Mouse (Mus musculus): ENCODE data around the gene Ankrd13a.
A peak's percentile ranks its signal among the peaks of the same experiment; 100 is the strongest.

Ankrd13a gene

DNA sequence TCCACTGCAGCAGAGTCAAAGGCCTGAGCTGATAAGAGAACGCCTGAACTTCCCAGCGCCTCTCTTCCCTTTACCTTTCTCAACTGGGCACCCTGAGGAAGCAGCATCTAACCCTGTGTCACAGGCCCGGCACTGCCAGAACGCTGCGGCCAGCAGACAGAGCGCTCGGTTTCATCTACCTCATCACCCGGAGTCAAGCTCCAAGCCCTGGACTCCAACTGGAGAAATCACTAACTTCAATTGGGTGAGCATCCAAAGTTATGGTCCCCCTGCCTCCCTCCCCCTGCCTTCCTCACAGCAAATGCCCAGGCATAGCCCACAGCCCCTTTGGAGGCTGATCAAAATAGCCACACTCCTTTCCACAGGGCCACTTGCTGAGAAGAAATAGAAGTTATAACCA lies 7.8 kb upstream of the Ankrd13a start:
- DNase-seq (ENCODE audit: low spot score in 2 of 2), result no peak

DNA sequence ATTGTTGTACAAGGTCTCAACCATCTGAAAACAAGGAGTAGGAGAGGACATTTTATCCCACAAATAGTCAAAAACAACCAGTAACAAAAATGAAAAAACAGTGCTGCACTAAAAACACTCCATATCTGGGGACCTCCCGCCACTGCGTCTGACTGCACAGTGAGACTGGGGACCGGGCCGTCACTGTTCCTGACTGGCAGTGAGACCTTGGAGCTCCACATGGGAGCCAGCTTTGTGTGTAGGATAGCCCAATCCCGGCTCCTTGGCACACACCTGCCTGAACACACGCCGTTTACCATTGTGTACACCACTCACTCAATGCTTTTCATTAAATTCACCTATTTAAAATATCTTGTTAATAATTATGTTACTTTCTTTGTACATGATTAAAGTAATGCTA lies 7.3 kb upstream of the Ankrd13a start:
- DNase-seq (ENCODE audit: low spot score in 2 of 2), result no peak

DNA sequence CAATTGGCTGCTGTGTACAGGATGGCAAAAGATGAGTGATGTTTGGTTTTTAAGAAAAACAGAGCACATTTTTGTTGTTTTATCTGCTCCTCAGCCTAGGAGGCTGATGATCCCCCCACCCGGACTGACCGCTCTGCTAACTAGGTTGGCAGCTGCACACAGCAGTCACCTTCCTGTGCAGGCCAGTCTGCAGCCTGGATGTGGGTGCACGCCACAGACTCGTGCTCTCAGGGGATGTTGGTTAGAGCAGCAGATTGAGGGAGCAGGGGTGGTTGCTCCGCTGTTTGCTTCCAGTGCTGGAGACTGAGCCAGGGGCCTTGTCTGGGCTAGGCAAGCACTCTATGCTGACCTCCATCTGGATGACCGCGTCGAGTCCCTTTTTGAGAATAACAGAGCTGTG lies 4.7 kb upstream of the Ankrd13a start:
- no peak for DNase-seq (ENCODE audit: low spot score in 2 of 2)

DNA sequence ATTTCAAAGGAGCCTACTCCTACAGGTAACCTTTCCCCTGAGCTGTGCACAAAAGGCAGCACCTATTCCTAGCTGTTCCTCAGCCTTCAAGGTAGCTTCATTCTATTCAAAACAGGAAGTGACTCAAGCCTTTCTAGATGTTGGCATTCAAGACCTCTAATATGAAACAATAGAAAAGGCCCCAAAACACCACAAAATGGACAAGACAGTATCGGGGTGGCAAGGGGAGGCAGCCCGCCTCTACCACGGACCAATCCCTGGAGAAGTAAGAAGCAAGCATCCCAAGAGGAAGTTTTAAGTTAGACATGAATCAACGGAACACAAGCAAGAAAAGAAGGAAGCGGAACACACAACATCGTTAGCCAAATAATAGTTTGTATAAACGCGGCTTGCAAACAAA lies 2.7 kb upstream of the Ankrd13a start:
- peak in 1 of 2 experiments; percentile 16 for DNase-seq (ENCODE audit: low spot score in 2 of 2)

DNA sequence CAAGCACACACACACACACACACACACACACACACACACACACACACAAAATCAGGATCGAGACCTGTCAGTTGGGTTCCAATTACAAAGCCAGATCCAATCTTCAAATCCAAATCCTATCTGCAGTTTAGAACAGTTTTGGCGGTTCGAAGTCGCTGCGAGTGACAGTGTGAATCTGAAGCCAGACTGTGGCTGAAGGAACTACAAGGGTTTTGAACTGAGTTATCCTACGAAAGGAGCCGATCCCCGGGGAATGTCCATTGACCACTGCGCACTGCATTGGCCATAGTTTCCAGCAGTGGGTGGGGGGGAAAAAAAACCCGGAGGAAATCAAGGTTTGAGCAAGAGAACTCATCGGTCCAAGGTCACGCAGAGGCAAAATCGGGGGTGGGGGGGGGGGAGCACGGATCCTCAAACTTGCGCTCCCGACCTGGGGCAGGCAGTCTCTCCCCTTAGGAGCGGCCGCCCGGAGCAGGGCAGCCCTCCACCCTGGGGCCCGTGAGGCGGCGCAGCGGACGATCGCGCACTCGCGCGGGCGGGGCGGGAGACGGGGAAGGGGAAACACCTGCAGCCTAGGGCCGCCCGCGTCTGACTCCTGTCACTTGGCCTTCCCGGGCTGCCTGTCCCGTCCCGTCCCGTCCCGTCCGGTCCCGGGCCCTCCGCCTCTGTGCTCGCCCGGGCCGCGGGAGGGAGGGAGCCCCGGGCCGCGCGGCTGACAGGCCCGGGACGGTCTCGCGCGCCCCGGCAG lies 1.8 kb upstream of the Ankrd13a start:
- peak; percentile 71 to 83 for DNase-seq (ENCODE audit: low spot score in 2 of 2)

- peak; percentile 93 to 98 for DNase-seq (ENCODE audit: low spot score in 2 of 2)
These were observed 1.2 kb upstream of the Ankrd13a start for GRCm38 (mm10) chr5:114773211-114773710.

DNA sequence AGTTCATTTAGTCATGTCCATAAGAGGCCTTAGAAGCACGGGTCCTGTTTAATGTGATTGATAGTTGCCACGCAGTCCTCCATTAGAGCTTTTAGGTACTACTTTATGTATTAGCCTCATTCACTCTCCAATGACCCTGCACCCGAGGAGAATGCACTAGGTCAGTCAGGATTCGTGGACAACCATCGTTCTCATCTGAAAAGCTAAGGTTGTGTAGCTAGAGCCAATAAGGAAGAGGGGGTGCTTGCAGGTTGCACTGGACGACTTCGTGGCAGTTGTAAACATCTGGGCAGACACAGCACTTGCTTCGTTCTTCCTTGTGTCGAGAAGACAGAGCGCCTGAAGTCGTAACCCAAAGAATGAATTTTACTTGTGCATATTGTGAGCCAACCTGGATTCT lies 697 bp upstream of the Ankrd13a start:
- DNase-seq (ENCODE audit: low spot score in 2 of 2), result peak in 1 of 2 experiments; percentile 65

DNA sequence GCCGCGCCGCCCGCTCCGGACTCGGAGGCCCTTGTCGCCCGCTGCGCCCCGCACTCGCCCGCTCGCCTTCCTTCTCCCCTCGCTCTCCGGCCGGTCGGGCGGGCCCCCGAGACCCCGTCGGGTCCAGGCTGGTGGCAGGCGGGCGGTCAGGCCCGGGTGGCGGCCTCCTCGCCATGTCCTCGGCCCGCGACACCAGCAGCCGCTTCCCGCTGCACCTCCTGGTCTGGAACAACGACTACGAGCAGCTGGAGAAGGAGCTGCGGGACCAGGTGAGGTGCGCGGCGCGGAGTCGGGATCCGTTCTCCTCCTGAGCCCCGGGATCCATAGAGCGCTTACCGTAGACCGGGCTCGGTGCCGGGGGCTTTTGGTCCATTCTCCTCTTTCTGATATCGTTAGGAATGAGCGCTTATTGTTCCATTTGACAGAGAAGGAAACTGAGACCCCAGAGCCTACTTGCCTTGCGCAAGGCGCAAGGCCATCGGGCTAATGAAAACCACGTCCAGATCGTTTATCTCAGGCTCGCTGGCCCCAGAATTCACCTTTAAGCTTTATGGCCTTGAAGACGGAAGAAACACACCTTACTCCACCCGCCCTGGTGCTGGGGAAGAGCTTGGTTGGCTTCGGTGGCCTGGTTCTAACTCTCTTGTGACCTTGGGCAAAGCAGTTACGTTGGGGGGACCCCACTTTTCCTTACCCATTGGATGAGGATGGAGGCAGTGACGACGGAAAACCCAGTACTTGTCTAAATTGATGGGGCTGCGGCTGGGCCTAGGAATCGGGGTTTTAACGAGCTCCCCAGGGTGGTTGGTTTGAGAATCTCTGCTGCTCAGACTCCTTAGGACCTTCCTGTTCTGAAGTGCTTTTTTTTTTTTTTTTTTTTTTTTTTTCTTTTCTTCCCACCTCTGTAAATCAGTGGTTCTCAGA lies 841 bp downstream of the Ankrd13a start, which contains the start of gene Git2:
Git2 (minus strand) TSS at position 462 of the 924 bp plus-strand sequence.
- DNase-seq (ENCODE audit: low spot score in 2 of 2), result peak; percentile 61 to 69

GRCm38 (mm10) chr5:114776174-114776573 lies 1.7 kb downstream of the Ankrd13a start:
- DNase-seq (ENCODE audit: low spot score in 2 of 2), result peak in 1 of 2 experiments; percentile 23

DNA sequence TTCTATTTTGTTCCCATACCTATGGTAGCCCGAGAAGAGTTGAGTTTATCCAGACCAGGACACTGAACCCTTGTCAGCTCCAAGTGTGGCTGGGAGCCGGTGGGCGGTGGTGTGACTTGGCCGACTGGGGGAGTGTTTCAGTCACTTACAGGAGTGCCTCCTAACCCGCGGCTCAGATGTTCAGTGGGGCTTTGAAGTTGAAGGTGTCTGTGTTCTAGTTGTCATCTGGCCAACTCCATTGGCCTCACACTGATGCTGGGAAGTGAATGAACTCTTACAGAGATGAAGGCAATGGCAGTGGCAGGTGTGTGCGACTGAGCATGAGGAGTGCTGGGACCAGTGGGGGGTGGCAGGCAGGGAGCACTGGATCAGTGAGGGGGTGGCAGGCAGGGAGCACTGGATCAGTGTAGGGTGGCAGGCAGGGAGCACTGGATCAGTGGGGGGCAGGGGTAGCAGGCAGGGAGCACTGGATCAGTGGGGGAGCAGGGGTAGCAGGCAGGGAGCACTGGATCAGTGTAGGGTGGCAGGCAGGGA lies 5.5 kb downstream of the Ankrd13a start:
- no peak for DNase-seq (ENCODE audit: low spot score in 2 of 2)

GRCm38 (mm10) chr5:114780912-114781311 lies 6.4 kb downstream of the Ankrd13a start:
- DNase-seq (ENCODE audit: low spot score in 2 of 2), result no peak

- no peak for DNase-seq (ENCODE audit: low spot score in 2 of 2)
These were observed 8.5 kb downstream of the Ankrd13a start for GRCm38 (mm10) chr5:114782991-114783390.

GRCm38 (mm10) chr5:114783405-114784163 lies 9.1 kb downstream of the Ankrd13a start:
- peak in 1 of 2 experiments; percentile 32 for DNase-seq (ENCODE audit: low spot score in 2 of 2)

GRCm38 (mm10) chr5:114784622-114785165 lies 10.2 kb downstream of the Ankrd13a start:
- peak in 1 of 2 experiments; percentile 35 for DNase-seq (ENCODE audit: low spot score in 2 of 2)

DNA sequence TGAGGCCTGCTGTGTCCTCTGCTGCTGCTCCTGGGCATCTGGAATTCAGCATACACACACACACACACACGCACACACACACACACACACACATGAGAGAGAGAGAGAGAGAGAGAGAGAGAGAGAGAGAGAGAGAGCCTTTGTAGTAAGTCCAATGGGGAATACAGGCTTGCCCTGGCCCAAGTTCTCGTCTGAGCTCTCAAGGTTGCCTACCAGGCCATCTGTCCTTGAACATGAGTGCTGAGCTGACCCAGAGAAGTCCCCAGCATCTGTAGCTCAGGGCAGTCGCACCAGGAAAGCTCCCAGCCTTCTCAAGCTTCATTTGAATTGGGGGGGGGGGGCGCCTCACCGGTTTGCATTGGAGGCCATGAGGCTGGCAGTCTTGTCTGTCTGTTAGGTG lies 10.7 kb downstream of the Ankrd13a start:
- no peak for DNase-seq (ENCODE audit: low spot score in 2 of 2)

DNA sequence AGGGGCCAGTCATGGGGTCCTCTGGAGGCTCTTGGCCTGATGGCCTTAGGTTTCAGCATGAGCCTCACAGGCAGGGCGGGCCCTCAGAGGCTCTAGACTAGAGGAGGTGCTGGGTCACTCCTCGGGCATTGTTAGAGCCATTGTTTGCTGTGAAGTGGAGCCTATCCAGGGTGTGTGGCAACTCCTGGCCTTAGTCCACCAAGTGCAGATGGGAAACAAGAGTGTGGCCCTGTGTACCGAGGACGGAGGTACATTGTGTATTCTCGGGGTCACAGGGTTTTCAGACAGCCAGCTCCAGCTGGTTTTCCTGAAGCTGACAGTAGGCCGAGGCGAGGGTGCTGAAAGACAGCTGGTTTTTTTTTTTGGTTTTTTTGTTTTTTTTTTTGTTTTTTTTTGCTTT lies 18.8 kb downstream of the Ankrd13a start:
- DNase-seq (ENCODE audit: low spot score in 2 of 2), result no peak

DNA sequence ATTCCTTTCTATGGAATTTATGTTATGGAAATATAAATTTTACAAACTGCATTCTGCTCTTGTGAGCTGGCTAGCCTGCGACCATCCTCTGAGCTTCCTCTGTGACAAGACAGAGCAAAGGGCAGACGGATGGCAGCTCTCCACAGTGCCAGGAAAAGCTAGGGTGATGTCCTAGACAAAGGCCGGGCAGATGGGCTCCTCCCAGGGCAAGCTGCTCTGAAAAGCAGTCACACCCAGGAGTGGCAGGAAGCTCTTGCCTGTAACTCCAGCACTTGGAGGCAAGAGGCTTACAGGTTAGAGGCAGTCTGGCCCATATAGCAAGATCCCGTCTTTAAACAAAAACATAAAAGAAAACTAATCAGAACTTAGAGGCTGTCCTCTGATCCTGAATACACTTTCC lies 20.1 kb downstream of the Ankrd13a start:
- no peak for DNase-seq (ENCODE audit: low spot score in 2 of 2)

DNA sequence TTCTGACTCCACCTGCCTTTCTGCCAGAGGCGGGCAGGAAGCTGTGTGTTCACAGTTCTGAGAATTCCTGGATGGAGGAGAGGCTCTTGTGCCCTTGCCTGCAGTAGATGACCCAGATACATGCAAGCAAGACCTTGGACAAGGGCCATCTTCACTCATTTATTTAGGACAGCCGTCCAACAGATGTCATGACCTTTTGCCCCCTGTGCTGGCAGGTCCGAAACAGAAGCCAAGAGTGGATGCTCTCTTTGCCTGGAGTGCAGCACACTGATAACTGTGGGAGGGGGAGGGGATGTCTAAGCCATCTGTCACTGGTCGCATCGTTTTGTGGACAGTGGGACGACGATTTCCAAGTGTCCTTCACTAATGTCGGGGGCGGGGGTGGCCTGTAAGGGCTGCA lies 20.8 kb downstream of the Ankrd13a start:
- DNase-seq (ENCODE audit: low spot score in 2 of 2), result no peak

GRCm38 (mm10) chr5:114795653-114796052 lies 21.2 kb downstream of the Ankrd13a start:
- DNase-seq (ENCODE audit: low spot score in 2 of 2), result no peak

- DNase-seq (ENCODE audit: low spot score in 2 of 2), result no peak
These were observed 22.0 kb downstream of the Ankrd13a start for GRCm38 (mm10) chr5:114796299-114797012.
